18 mouse cellular contexts compared by ENCODE assay signal in genomic region chr2:72557565-72558260, GRCm38 (mm10).
DNase-seq lines count a peak whose midpoint lies in the region; ATAC-seq lines count a peak whose summit lies in the region.
"Had no signal": no experiment of that assay in that cellular context is flagged by ENCODE, and none has a peak within 500 bp of the region (broad histone marks: within the 10 kb centered on the region; RNA-seq: fewer than 3 reads in every experiment).

No protein-coding gene starts in this region.

- DNase-seq in embryonic facial prominence, embryonic 11.5 days (ENCODE audit: low spot score) = peak; percentile 55
- no peak for DNase-seq in embryonic facial prominence, embryonic 10.5 days (ENCODE audit: low spot score)
- DNase-seq in kidney, adult 8-10 months = no peak
- DNase-seq in limb, embryonic 11.5 days (ENCODE audit: low spot score) = peak; percentile 66
- DNase-seq in adipocyte (ENCODE audit: low spot score) = no peak
- DNase-seq in retina, embryonic 14.5 days (ENCODE audit: low spot score) = no peak
- DNase-seq: cerebellum, adult 18-20 months; gastrocnemius, postnatal 10 days; midbrain, embryonic 14.5 days; thymus, adult 18-20 months had no signal

- H3K4me1 ChIP-seq in embryonic facial prominence, embryonic 11.5 days (ENCODE audit: control insufficient read depth, insufficient read depth, low read length) = no peaks in the 10 kb centered on the region; the same call in 1 of the 2 replicates
- peaks cover 22% of the 10 kb centered on the region for H3K4me1 ChIP-seq in embryonic facial prominence, embryonic 10.5 days
- peaks cover 19% of the 10 kb centered on the region; the same call in 1 of the 2 replicates for H3K4me1 ChIP-seq in kidney, embryonic 16.5 days (ENCODE audit: insufficient read depth, low read length)
- H3K4me1 ChIP-seq in embryonic facial prominence, embryonic 12.5 days = peaks cover 17% of the 10 kb centered on the region
- H3K4me1 ChIP-seq in limb, embryonic 11.5 days (ENCODE audit: control insufficient read depth, insufficient read depth, low read length) = peaks cover 11% of the 10 kb centered on the region
- H3K4me1 ChIP-seq: neural tube, embryonic 12.5 days had no signal

- H3K4me3 ChIP-seq in embryonic facial prominence, embryonic 11.5 days (ENCODE audit: low read depth, low read length) = no peak overlapping the region
- H3K4me3 ChIP-seq in embryonic facial prominence, embryonic 10.5 days = no peak overlapping the region
- H3K4me3 ChIP-seq in kidney, embryonic 16.5 days (ENCODE audit: low read length) = no peak overlapping the region
- no peak overlapping the region for H3K4me3 ChIP-seq in embryonic facial prominence, embryonic 12.5 days
- H3K4me3 ChIP-seq in limb, embryonic 11.5 days (ENCODE audit: low read depth, low read length) = no peak overlapping the region
- H3K4me3 ChIP-seq: heart, embryonic 10.5 days; hindbrain, embryonic 12.5 days; neural tube, embryonic 12.5 days had no signal

- peak; percentile 62; the same call in 1 of the 2 replicates for ATAC-seq in embryonic facial prominence, embryonic 11.5 days (replicated peaks; ENCODE audit: insufficient number of reproducible peaks, low FRiP score, low TSS enrichment, low read depth)
- ATAC-seq in kidney, embryonic 16.5 days (ENCODE audit: low FRiP score, low TSS enrichment) = peak; percentile 70
- 0 out of 2 replicates have a peak, but pooled peaks have one; percentile 80 for ATAC-seq in embryonic facial prominence, embryonic 12.5 days (ENCODE audit: insufficient number of reproducible peaks, insufficient read depth, low FRiP score, low TSS enrichment)
- peak; percentile 88 for ATAC-seq in limb, embryonic 11.5 days (ENCODE audit: insufficient number of reproducible peaks, low FRiP score, low TSS enrichment, low read depth)
- ATAC-seq: forebrain, embryonic 14.5 days; Patski had no signal

- 59% methylated on average over 9 of the region's 9 CpGs for WGBS in embryonic facial prominence, embryonic 11.5 days
- 78% methylated on average over 9 of the region's 9 CpGs for whole genome bisulfite sequencing in embryonic facial prominence, embryonic 10.5 days
- 35% methylated on average over 9 of the region's 9 CpGs for WGBS in kidney, embryonic 16.5 days
- 41% methylated on average over 9 of the region's 9 CpGs for WGBS in embryonic facial prominence, embryonic 12.5 days
- WGBS in limb, embryonic 11.5 days = 25% methylated on average over 9 of the region's 9 CpGs

- H3K9ac ChIP-seq in embryonic facial prominence, embryonic 11.5 days (replicated peaks; ENCODE audit: low read length) = no peak overlapping the region
- no peak overlapping the region; the same call in 1 of the 2 replicates for H3K9ac ChIP-seq in kidney, embryonic 16.5 days (replicated peaks; ENCODE audit: low read length)
- H3K9ac ChIP-seq in embryonic facial prominence, embryonic 12.5 days = no peak overlapping the region
- no peak overlapping the region for H3K9ac ChIP-seq in limb, embryonic 11.5 days (ENCODE audit: low read length)
- H3K9ac ChIP-seq: hindbrain, embryonic 12.5 days; neural tube, embryonic 12.5 days had no signal

- no peaks in the 10 kb centered on the region for H3K9me3 ChIP-seq in embryonic facial prominence, embryonic 11.5 days (replicated peaks; ENCODE audit: control insufficient read depth, low read length)
- H3K9me3 ChIP-seq in embryonic facial prominence, embryonic 10.5 days = no peaks in the 10 kb centered on the region
- H3K9me3 ChIP-seq in kidney, embryonic 16.5 days (ENCODE audit: low read length) = no peaks in the 10 kb centered on the region
- no peaks in the 10 kb centered on the region for H3K9me3 ChIP-seq in embryonic facial prominence, embryonic 12.5 days
- H3K9me3 ChIP-seq in limb, embryonic 11.5 days (ENCODE audit: control insufficient read depth, low read length) = no peaks in the 10 kb centered on the region
- H3K9me3 ChIP-seq: heart, embryonic 10.5 days; hindbrain, embryonic 12.5 days had no signal

- H3K4me2 ChIP-seq in embryonic facial prominence, embryonic 11.5 days (ENCODE audit: low read depth, low read length) = no peak overlapping the region
- H3K4me2 ChIP-seq in kidney, embryonic 16.5 days (replicated peaks; ENCODE audit: low read depth, low read length) = no peak overlapping the region
- 0 out of 2 replicates have a peak overlapping the region, but pooled peaks have one; percentile 5 for H3K4me2 ChIP-seq in embryonic facial prominence, embryonic 12.5 days (replicated peaks)
- no peak overlapping the region for H3K4me2 ChIP-seq in limb, embryonic 11.5 days (ENCODE audit: low read depth, severe bottlenecking)
- H3K4me2 ChIP-seq: hindbrain, embryonic 12.5 days; neural tube, embryonic 12.5 days had no signal

- H3K27me3 ChIP-seq in embryonic facial prominence, embryonic 11.5 days (ENCODE audit: control insufficient read depth, insufficient read depth, low read length) = no peaks in the 10 kb centered on the region
- no peaks in the 10 kb centered on the region; the same call in 1 of the 2 replicates for H3K27me3 ChIP-seq in embryonic facial prominence, embryonic 10.5 days (replicated peaks; ENCODE audit: low read depth, poor library complexity, severe bottlenecking)
- no peaks in the 10 kb centered on the region for H3K27me3 ChIP-seq in kidney, embryonic 16.5 days (ENCODE audit: insufficient read depth, low read length)
- H3K27me3 ChIP-seq in embryonic facial prominence, embryonic 12.5 days = no peaks in the 10 kb centered on the region
- H3K27me3 ChIP-seq in limb, embryonic 11.5 days (ENCODE audit: control insufficient read depth, insufficient read depth, low read length) = no peaks in the 10 kb centered on the region
- H3K27me3 ChIP-seq: hindbrain, embryonic 12.5 days; neural tube, embryonic 12.5 days had no signal

- H3K27ac ChIP-seq in embryonic facial prominence, embryonic 11.5 days (replicated peaks; ENCODE audit: low read depth, low read length) = 0 out of 2 replicates have a peak overlapping the region, but pooled peaks have one; percentile 21
- H3K27ac ChIP-seq in embryonic facial prominence, embryonic 10.5 days (replicated peaks) = no peak overlapping the region
- peak overlapping the region; percentile 79 for H3K27ac ChIP-seq in kidney, embryonic 16.5 days (ENCODE audit: low read length)
- H3K27ac ChIP-seq in embryonic facial prominence, embryonic 12.5 days = peak overlapping the region; percentile 70
- peak overlapping the region; percentile 77 for H3K27ac ChIP-seq in limb, embryonic 11.5 days (replicated peaks; ENCODE audit: low read depth, low read length)
- H3K27ac ChIP-seq: hindbrain, embryonic 12.5 days; macrophage; neural tube, embryonic 12.5 days had no signal

- no peaks in the 10 kb centered on the region for H3K36me3 ChIP-seq in embryonic facial prominence, embryonic 11.5 days (replicated peaks; ENCODE audit: control insufficient read depth, insufficient read depth, low read depth, low read length)
- no peaks in the 10 kb centered on the region for H3K36me3 ChIP-seq in embryonic facial prominence, embryonic 10.5 days (replicated peaks)
- no peaks in the 10 kb centered on the region for H3K36me3 ChIP-seq in kidney, embryonic 16.5 days (ENCODE audit: insufficient read depth, low read length)
- no peaks in the 10 kb centered on the region for H3K36me3 ChIP-seq in embryonic facial prominence, embryonic 12.5 days
- no peaks in the 10 kb centered on the region for H3K36me3 ChIP-seq in limb, embryonic 11.5 days (ENCODE audit: control insufficient read depth, insufficient read depth, low read length)
- H3K36me3 ChIP-seq: heart, embryonic 10.5 days; hindbrain, embryonic 12.5 days; neural tube, embryonic 12.5 days had no signal

Comparison
In these comparisons a context has a peak if more than half of its experiments do, and no peak if none do; other contexts are left out.
1. DNase-seq: peak in embryonic facial prominence, embryonic 11.5 days (single experiment) and limb, embryonic 11.5 days (single experiment); none in embryonic facial prominence, embryonic 10.5 days (single experiment), kidney, adult 8-10 months (0 of 2), adipocyte (single experiment) and retina, embryonic 14.5 days (single experiment).
2. Peak in every context shown above with its lines, with median percentiles within 50 percentile points of each other: ATAC-seq.